Mouse (Mus musculus) lung, embryonic 14.5 days (tissue): ENCODE results near the gene Psmd13. TPM values are rescaled to one million over a fixed set of nuclear protein-coding genes. Genes with fewer than 3 reads are reported as not detected.

ENCODE experiments used
- ATAC-seq: fragments of 200-750 bp; cut with Nextera tagmentation; 2 replicates; pipeline ENCODE4 v1.8.0; 2017; ENCODE audit warnings: mild to moderate bottlenecking, moderate TSS enrichment, moderate library complexity; ENCODE audit not compliant: insufficient read depth
- DNase-seq: peaks from one replicate; pipeline ENCODE4 v3.0.0-alpha.2; 2015
- H3K27ac ChIP-seq: fragments of 300-500 bp; sonication (generic); 2 replicates; pipeline ENCODE4 v1.5.1; 2014; ENCODE audit warnings: low read depth, mild to moderate bottlenecking, moderate library complexity
- H3K27me3 ChIP-seq: fragments of 300-500 bp; sonication (generic); 2 replicates; pipeline ENCODE4 v1.6.1; 2014; ENCODE audit warnings: low read length, control low read depth; ENCODE audit not compliant: insufficient read depth
- H3K36me3 ChIP-seq: fragments of 300-500 bp; sonication (generic); 2 replicates; pipeline ENCODE4 v1.6.1; 2014; ENCODE audit warnings: control low read depth; ENCODE audit not compliant: insufficient read depth
- H3K4me1 ChIP-seq: fragments of 300-500 bp; sonication (generic); 2 replicates; pipeline ENCODE4 v1.6.1; 2014; ENCODE audit warnings: antibody characterized with exemption, control low read depth; ENCODE audit not compliant: insufficient read depth
- H3K4me2 ChIP-seq: fragments of 300-500 bp; sonication (generic); 2 replicates; pipeline ENCODE4 v1.6.1; 2014; ENCODE audit warnings: mild to moderate bottlenecking
- H3K4me3 ChIP-seq: fragments of 300-500 bp; sonication (generic); 2 replicates; pipeline ENCODE4 v1.5.1; 2014; ENCODE audit warnings: low read depth, low read length
- H3K9ac ChIP-seq: fragments of 300-500 bp; sonication (generic); 2 replicates; pipeline ENCODE4 v1.6.1; 2014
- H3K9me3 ChIP-seq: fragments of 300-500 bp; sonication (generic); 2 replicates; pipeline ENCODE4 v1.6.1; 2016; ENCODE audit warnings: low read depth, low read length, control low read depth
- CTCF ChIP-seq: IDR thresholded peaks from 2 replicates; pipeline ENCODE4 v1.5.1; 2016; ENCODE audit warnings: antibody characterized with exemption, low read depth
- WGBS: fragments of 180-500 bp; shearing (Covaris S2); extraction: QIAGEN DNeasy Blood & Tissue Kit; methylation state at CpG from one replicate; pipeline ENCODE4 v1.1.7; 2014; 5-methylcytosine and 5-hydroxymethylcytosine counted together
- polyA plus RNA-seq: library from polyadenylated mRNA; unstranded; fragments of >200 nt; fragmentation: Nextera tagmentation; extraction: Ambion mirVana; gene quantifications from 2 replicates; pipeline ENCODE4 v1.2.1, GENCODE M21; 2014

The Psmd13 gene
- polyA plus RNA-seq, 1 experiment from 2014 or later = 167 TPM

DNA sequence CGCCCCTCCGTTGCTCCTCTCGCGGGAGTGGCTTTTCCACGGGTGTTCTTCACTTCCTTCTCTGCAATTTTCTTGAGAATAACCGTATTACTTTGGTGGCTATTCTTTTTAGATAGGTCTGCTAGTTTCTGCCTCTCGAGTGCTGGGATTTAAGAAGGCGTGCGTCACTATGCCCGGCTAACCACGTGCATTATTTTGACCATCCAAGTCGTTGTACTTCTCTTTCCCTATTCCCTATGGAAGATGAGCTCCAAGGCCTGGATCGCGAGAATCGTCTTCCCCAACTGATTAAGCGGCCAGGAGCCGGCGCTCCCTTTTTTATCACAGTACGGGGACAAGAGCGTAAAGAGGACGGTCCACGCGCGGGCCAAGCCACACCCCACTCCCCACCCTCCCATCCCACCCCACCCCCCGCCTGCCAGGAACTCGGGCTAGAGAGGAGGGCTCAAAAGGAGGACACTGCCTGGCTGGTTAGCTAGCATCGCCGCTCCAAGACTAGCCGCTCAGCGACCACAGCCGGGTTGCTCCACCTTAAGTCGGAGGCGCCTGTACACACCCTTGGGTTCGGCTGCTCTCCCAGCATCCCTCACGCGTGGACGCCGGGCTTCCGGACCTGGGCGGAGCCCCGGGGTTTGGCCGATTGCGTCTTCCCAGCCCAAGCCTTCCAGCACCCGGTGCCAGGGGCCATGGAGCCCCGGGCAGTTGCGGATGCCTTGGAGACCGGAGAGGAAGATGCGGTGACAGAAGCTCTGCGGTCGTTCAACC, 24.8 kb upstream of the Psmd13 start, which contains the start of gene Ric8a:
Gene Ric8a, plus strand, starts transcription at position 173 of the 765 bp plus-strand sequence.
- H3K4me3 ChIP-seq = peak within 1 kb of the TSS; percentile 78
- H3K36me3 ChIP-seq = peaks cover 64% of the 10 kb centered on the region
- H3K4me1 ChIP-seq = peaks cover 5% of the 10 kb centered on the region; the same call in 1 of the 2 replicates
- no peak for TF ChIP-seq CTCF
- peak within 1 kb of the TSS; percentile 85 for H3K9ac ChIP-seq
- no peaks in the 10 kb centered on the region for H3K9me3 ChIP-seq
- no peaks in the 10 kb centered on the region for H3K27me3 ChIP-seq
- WGBS = under 1% methylated on average over 50 of the region's 50 CpGs
- peak; percentile 88 for DNase-seq
- peak; percentile 81 for ATAC-seq
- peak within 1 kb of the TSS; percentile 93 for H3K27ac ChIP-seq
- H3K4me2 ChIP-seq = peak within 1 kb of the TSS; percentile 100

GRCm38 (mm10) chr7:140857550-140858505, 23.9 kb upstream of the Psmd13 start, which contains the start of gene Bet1l:
Gene Bet1l, minus strand, starts transcription at chr7:140857577.
- TF ChIP-seq CTCF = no peak
- ATAC-seq (peak; percentile 32; the same call in 1 of the 2 replicates), DNase-seq (peak; percentile 14)
- H3K36me3 ChIP-seq = peaks cover 64% of the 10 kb centered on the region
- H3K9ac ChIP-seq = peak within 1 kb of the TSS; percentile 85
- WGBS = 31% methylated on average over 40 of the region's 40 CpGs
- H3K9me3 ChIP-seq = no peaks in the 10 kb centered on the region
- peak within 1 kb of the TSS; percentile 93 for H3K27ac ChIP-seq
- peaks cover 5% of the 10 kb centered on the region; the same call in 1 of the 2 replicates for H3K4me1 ChIP-seq
- peak within 1 kb of the TSS; percentile 100 for H3K4me2 ChIP-seq
- peak within 1 kb of the TSS; percentile 78 for H3K4me3 ChIP-seq
- H3K27me3 ChIP-seq = no peaks in the 10 kb centered on the region

DNA sequence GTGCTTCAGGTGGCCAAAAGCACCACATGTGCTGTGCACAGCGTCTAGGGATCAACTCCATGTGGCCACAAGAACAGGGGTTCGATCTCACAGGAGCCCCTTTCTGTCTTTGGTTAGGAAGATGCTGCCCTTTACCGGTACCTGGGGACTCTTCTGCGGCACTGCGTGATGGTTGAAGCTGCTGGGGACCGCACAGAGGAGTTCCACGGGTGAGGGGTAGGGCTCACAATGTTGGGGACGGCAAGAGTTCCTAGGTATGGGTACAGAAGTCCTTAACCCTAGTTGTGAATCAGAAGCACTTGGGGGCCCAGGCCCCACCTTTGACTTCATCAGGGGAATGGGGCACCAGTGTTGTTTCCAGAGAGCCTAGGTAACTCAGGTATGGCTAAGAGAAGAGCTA, 23.0 kb upstream of the Psmd13 start:
- peak overlapping the region; percentile 100 for H3K4me2 ChIP-seq
- no peak overlapping the region for H3K4me3 ChIP-seq
- no peak for ATAC-seq
- H3K4me1 ChIP-seq = peaks cover 5% of the 10 kb centered on the region; the same call in 1 of the 2 replicates
- DNase-seq = no peak
- H3K27me3 ChIP-seq = no peaks in the 10 kb centered on the region
- H3K36me3 ChIP-seq = peaks cover 64% of the 10 kb centered on the region
- 90% methylated on average over 8 of the region's 8 CpGs for WGBS
- peak overlapping the region; percentile 22; the same call in 1 of the 2 replicates for H3K9ac ChIP-seq
- H3K9me3 ChIP-seq = no peaks in the 10 kb centered on the region
- TF ChIP-seq CTCF = no peak
- no peak overlapping the region for H3K27ac ChIP-seq

GRCm38 (mm10) chr7:140859997-140860396, 21.8 kb upstream of the Psmd13 start:
- H3K36me3 ChIP-seq = peaks cover 65% of the 10 kb centered on the region
- 74% methylated on average over 6 of the region's 6 CpGs for WGBS
- no peak for ATAC-seq

GRCm38 (mm10) chr7:140860728-140861127, 21.0 kb upstream of the Psmd13 start:
- TF ChIP-seq CTCF = no peak
- no peak overlapping the region for H3K4me3 ChIP-seq
- H3K4me2 ChIP-seq = no peak overlapping the region
- H3K9me3 ChIP-seq = no peaks in the 10 kb centered on the region
- H3K9ac ChIP-seq = no peak overlapping the region
- no peaks in the 10 kb centered on the region for H3K27me3 ChIP-seq
- no peak for DNase-seq
- peaks cover 5% of the 10 kb centered on the region; the same call in 1 of the 2 replicates for H3K4me1 ChIP-seq
- WGBS = 83% methylated on average over 5 of the region's 5 CpGs
- peaks cover 65% of the 10 kb centered on the region for H3K36me3 ChIP-seq
- no peak for ATAC-seq
- H3K27ac ChIP-seq = no peak overlapping the region

More at GRCm38 (mm10) chr7:140859997-140860396, 21.8 kb upstream of the Psmd13 start:
- no peaks in the 10 kb centered on the region for H3K9me3 ChIP-seq
- H3K27me3 ChIP-seq = no peaks in the 10 kb centered on the region
- H3K27ac ChIP-seq = no peak overlapping the region
- no peak overlapping the region for H3K4me3 ChIP-seq
- no peak for DNase-seq
- TF ChIP-seq CTCF = no peak
- H3K9ac ChIP-seq = no peak overlapping the region
- H3K4me1 ChIP-seq = peaks cover 5% of the 10 kb centered on the region; the same call in 1 of the 2 replicates
- no peak overlapping the region for H3K4me2 ChIP-seq

- Histone ChIP-seq H3K27ac (no peak overlapping the region), H3K4me3 (no peak overlapping the region), H3K36me3 (peaks cover 53% of the 10 kb centered on the region), H3K27me3 (no peaks in the 10 kb centered on the region), H3K4me1 (no peaks in the 10 kb centered on the region), H3K9me3 (no peaks in the 10 kb centered on the region), H3K9ac (no peak overlapping the region), H3K4me2 (no peak overlapping the region)
- DNase-seq (no peak), ATAC-seq (no peak)
- 86% methylated on average over 12 of the region's 12 CpGs for WGBS
- no peak for TF ChIP-seq CTCF
Observed at GRCm38 (mm10) chr7:140864761-140865160, 17.0 kb upstream of the Psmd13 start.
